Mouse (Mus musculus) limb, embryonic 14.5 days (tissue): Measurements from ENCODE around the gene Ehmt2. TPM values are rescaled to one million over a fixed set of nuclear protein-coding genes. Genes with fewer than 3 reads are reported as not detected.
"Not testable (repeated sequence)": the region's sequence is repeated elsewhere in the genome, so short reads cannot be mapped to it uniquely, and the experiment has no call there.

ENCODE experiments used
- ATAC-seq: fragments of 200-750 bp; cut with Nextera tagmentation; 2 replicates; pipeline ENCODE4 v1.8.0; 2017; ENCODE audit warnings: low read depth, moderate number of reproducible peaks, moderate TSS enrichment; ENCODE audit not compliant: low FRiP score
- DNase-seq: peaks from one replicate; pipeline ENCODE4 v3.0.0-alpha.2; 2015; ENCODE audit warnings: low spot score
- H3K27ac ChIP-seq: fragments of 300-500 bp; sonication (generic); replicated peaks from 2 replicates; pipeline ENCODE4 v1.5.1; 2014; ENCODE audit warnings: low read depth, mild to moderate bottlenecking, low read length, moderate library complexity, mixed read lengths
- H3K27me3 ChIP-seq: fragments of 300-500 bp; sonication (generic); 2 replicates; pipeline ENCODE4 v1.6.1; 2014; ENCODE audit warnings: low read length, mixed read lengths; ENCODE audit not compliant: control insufficient read depth, insufficient read depth
- H3K36me3 ChIP-seq: fragments of 300-500 bp; sonication (generic); 2 replicates; pipeline ENCODE4 v1.6.1; 2014; ENCODE audit warnings: mild to moderate bottlenecking, low read length, moderate library complexity, mixed read lengths; ENCODE audit not compliant: control insufficient read depth, insufficient read depth
- H3K4me1 ChIP-seq: fragments of 300-500 bp; sonication (generic); 2 replicates; pipeline ENCODE4 v1.6.1; 2014; ENCODE audit warnings: antibody characterized with exemption, low read length, mixed read lengths; ENCODE audit not compliant: control insufficient read depth, insufficient read depth
- H3K4me2 ChIP-seq: fragments of 300-500 bp; sonication (generic); replicated peaks from 2 replicates; pipeline ENCODE4 v1.6.1; 2014; ENCODE audit warnings: low read depth, mild to moderate bottlenecking, low read length, moderate library complexity; ENCODE audit not compliant: severe bottlenecking
- H3K4me3 ChIP-seq: fragments of 300-500 bp; sonication (generic); replicated peaks from 2 replicates; pipeline ENCODE4 v1.5.1; 2014; ENCODE audit warnings: low read length
- H3K9ac ChIP-seq: fragments of 300-500 bp; sonication (generic); 2 replicates; pipeline ENCODE4 v1.6.1; 2014; ENCODE audit warnings: mild to moderate bottlenecking, low read depth, low read length, moderate library complexity; ENCODE audit not compliant: severe bottlenecking
- H3K9me3 ChIP-seq: fragments of 300-500 bp; sonication (generic); 2 replicates; pipeline ENCODE4 v1.6.1; 2016; ENCODE audit warnings: low read length; ENCODE audit not compliant: control insufficient read depth
- POLR2A ChIP-seq: fragments of 200-500 bp; IDR thresholded peaks from 2 replicates; pipeline ENCODE4 v1.8.0; 2012; ENCODE audit warnings: inconsistent platforms, mild to moderate bottlenecking, moderate library complexity, borderline replicate concordance; ENCODE audit not compliant: insufficient read depth, insufficient read length; ENCODE audit errors: extremely low read depth
- WGBS: fragments of 180-500 bp; shearing (Covaris S2); extraction: QIAGEN DNeasy Blood & Tissue Kit; methylation state at CpG from one replicate; pipeline ENCODE4 v1.1.7; 2014; 5-methylcytosine and 5-hydroxymethylcytosine counted together
- polyA plus RNA-seq, 2 experiments: library from polyadenylated mRNA; depleted of rRNA in 1 of 2; stranded (reverse) in 1 of 2; unstranded in 1 of 2; fragments of >200 nt; fragmentation: Nextera tagmentation in 1 of 2; extraction: Ambion mirVana in 1 of 2; gene quantifications; 2 replicates each; pipeline versions ENCODE4 v1.2.1 to v1.2.3; 2012 to 2014

Ehmt2 gene
- polyA plus RNA-seq, 2 experiments: 72.8 to 232 TPM

- H3K4me3 ChIP-seq: no peak overlapping the region
- H3K4me2 ChIP-seq: no peak overlapping the region
- H3K27me3 ChIP-seq: no peaks in the 10 kb centered on the region
- no peak overlapping the region for H3K27ac ChIP-seq
- 88% methylated on average over 5 of the region's 5 CpGs for WGBS
- no peak for DNase-seq
- no peak for ATAC-seq
- no peaks in the 10 kb centered on the region for H3K9me3 ChIP-seq
- H3K4me1 ChIP-seq: peaks cover 11% of the 10 kb centered on the region
- no peak for TF ChIP-seq POLR2A
- no peak overlapping the region for H3K9ac ChIP-seq
- peaks cover 23% of the 10 kb centered on the region for H3K36me3 ChIP-seq
Observed at GRCm38 (mm10) chr17:34946486-34947140, 48.3 kb downstream of the Ehmt2 start.

GRCm38 (mm10) chr17:34947606-34948005, 49.3 kb downstream of the Ehmt2 start:
- DNase-seq (no peak), ATAC-seq (no peak)
- peaks cover 9% of the 10 kb centered on the region for H3K4me1 ChIP-seq
- peaks cover 23% of the 10 kb centered on the region for H3K36me3 ChIP-seq
- no peak overlapping the region for H3K27ac ChIP-seq
- 22% methylated on average over 8 of the region's 8 CpGs for WGBS
- H3K4me2 ChIP-seq: no peak overlapping the region
- H3K9me3 ChIP-seq: no peaks in the 10 kb centered on the region
- H3K4me3 ChIP-seq: no peak overlapping the region
- no peaks in the 10 kb centered on the region for H3K27me3 ChIP-seq
- H3K9ac ChIP-seq: no peak overlapping the region
- TF ChIP-seq POLR2A: no peak

- WGBS: 59% methylated on average over 9 of the region's 9 CpGs
- H3K9me3 ChIP-seq, H3K4me1 ChIP-seq, DNase-seq, H3K9ac ChIP-seq, H3K27ac ChIP-seq, ATAC-seq, H3K4me3 ChIP-seq, H3K27me3 ChIP-seq, H3K4me2 ChIP-seq: not testable (repeated sequence)
- H3K36me3 ChIP-seq: peaks cover 23% of the 10 kb centered on the region
Observed at GRCm38 (mm10) chr17:34948721-34949552, 50.7 kb downstream of the Ehmt2 start.

- Histone ChIP-seq H3K4me2 (no peak overlapping the region), H3K27ac (no peak overlapping the region)
- no peak for ATAC-seq
Observed at GRCm38 (mm10) chr17:34949553-34949969, 51.3 kb downstream of the Ehmt2 start.

GRCm38 (mm10) chr17:34950514-34951455, 52.5 kb downstream of the Ehmt2 start:
- peak overlapping the region; percentile 89 for H3K4me2 ChIP-seq
- 18% methylated on average over 10 of the region's 10 CpGs for WGBS
- no peaks in the 10 kb centered on the region for H3K9me3 ChIP-seq
- DNase-seq (no peak), ATAC-seq (no peak)
- peak overlapping the region; percentile 99 for H3K9ac ChIP-seq
- H3K36me3 ChIP-seq: peaks cover 23% of the 10 kb centered on the region
- H3K27me3 ChIP-seq: peaks cover 4% of the 10 kb centered on the region; the same call in 1 of the 2 replicates
- TF ChIP-seq POLR2A: no peak
- H3K4me1 ChIP-seq: peaks cover 9% of the 10 kb centered on the region
- H3K27ac ChIP-seq: peak overlapping the region; percentile 95
- H3K4me3 ChIP-seq: peak overlapping the region; percentile 98

More at GRCm38 (mm10) chr17:34949553-34949969, 51.3 kb downstream of the Ehmt2 start:
- no peak overlapping the region for H3K9ac ChIP-seq
- peaks cover 23% of the 10 kb centered on the region for H3K36me3 ChIP-seq
- H3K4me1 ChIP-seq: peaks cover 9% of the 10 kb centered on the region
- no peaks in the 10 kb centered on the region for H3K27me3 ChIP-seq
- no peak for DNase-seq
- WGBS: 31% methylated on average over 4 of the region's 4 CpGs
- H3K9me3 ChIP-seq: no peaks in the 10 kb centered on the region
- H3K4me3 ChIP-seq: no peak overlapping the region
- no peak for TF ChIP-seq POLR2A
